Mouse (Mus musculus) small intestine, adult 2 months (tissue): Measurements from ENCODE around the gene Dync1li2.

Experiments used
- CTCF ChIP-seq: fragments of 200-500 bp; IDR thresholded peaks from 2 replicates; pipeline ENCODE4 v1.5.1; 2012; ENCODE audit warnings: low read depth, mild to moderate bottlenecking, control low read depth, inconsistent platforms, low read length, moderate library complexity, mixed read lengths; ENCODE audit not compliant: insufficient replicate concordance, insufficient read length; ENCODE audit errors: extremely low read depth
- POLR2A ChIP-seq: fragments of 200-500 bp; IDR thresholded peaks from 2 replicates; pipeline ENCODE4 v1.6.1; 2012; ENCODE audit warnings: low read depth, mild to moderate bottlenecking, control low read depth, inconsistent platforms, low read length, moderate library complexity

- TF ChIP-seq CTCF (no peak), POLR2A (no peak)
Measured at GRCm38 (mm10) chr8:104373779-104374178, 69.1 kb downstream of the Dync1li2 start.
